Mouse (Mus musculus): ENCODE data around the gene Egr4. TPM values are rescaled to one million over a fixed set of nuclear protein-coding genes. Genes with fewer than 3 reads are reported as not detected.

Egr4 gene
- polyA plus RNA-seq, 1 experiment from 2014 or later = not detected

GRCm38 (mm10) chr6:85469660-85470430, 43.5 kb downstream of the Egr4 start:
- Histone ChIP-seq H3K9me3 (replicated peaks; ENCODE audit: control insufficient read depth, low read length, poor library complexity, severe bottlenecking) (no peaks in the 10 kb centered on the region), H3K4me3 (ENCODE audit: low read depth, low read length) (no peak overlapping the region), H3K27me3 (ENCODE audit: control insufficient read depth, insufficient read depth, low read depth, low read length) (no peaks in the 10 kb centered on the region), H3K9ac (ENCODE audit: low read depth, low read length) (no peak overlapping the region), H3K36me3 (ENCODE audit: control insufficient read depth, insufficient read depth, low read length) (peaks cover 48% of the 10 kb centered on the region), H3K4me2 (ENCODE audit: low read length) (no peak overlapping the region), H3K27ac (ENCODE audit: low read length) (no peak overlapping the region), H3K4me1 (ENCODE audit: control insufficient read depth, insufficient read depth, low read length) (no peaks in the 10 kb centered on the region)
- 81% methylated on average over 5 of the region's 5 CpGs for WGBS
- no peak for ATAC-seq

GRCm38 (mm10) chr6:85465381-85465780, 48.0 kb downstream of the Egr4 start:
- Histone ChIP-seq H3K9ac (ENCODE audit: low read depth, low read length) (no peak overlapping the region), H3K27ac (ENCODE audit: low read length) (no peak overlapping the region), H3K36me3 (ENCODE audit: control insufficient read depth, insufficient read depth, low read length) (peaks cover 57% of the 10 kb centered on the region), H3K9me3 (replicated peaks; ENCODE audit: control insufficient read depth, low read length, poor library complexity, severe bottlenecking) (no peaks in the 10 kb centered on the region), H3K4me3 (ENCODE audit: low read depth, low read length) (no peak overlapping the region), H3K4me1 (ENCODE audit: control insufficient read depth, insufficient read depth, low read length) (no peaks in the 10 kb centered on the region), H3K27me3 (ENCODE audit: control insufficient read depth, insufficient read depth, low read depth, low read length) (no peaks in the 10 kb centered on the region), H3K4me2 (ENCODE audit: low read length) (no peak overlapping the region)
- ATAC-seq = no peak

Other genes with a start within 250 kb of the Egr4 start
- gene Sfxn5, start 180.2 kb downstream of the Egr4 start, polyA plus RNA-seq (2015; fragmentation: Nextera tagmentation; extraction: Ambion mirVana) = 27.6 and 41.3 TPM in 2 replicates
- 20.2 and 21.1 TPM in 2 replicates for gene Rab11fip5, start 139.0 kb downstream of the Egr4 start, polyA plus RNA-seq (2015; fragmentation: Nextera tagmentation; extraction: Ambion mirVana)
- not detected in 2 replicates for gene Noto, start 89.7 kb downstream of the Egr4 start, polyA plus RNA-seq (2015; fragmentation: Nextera tagmentation; extraction: Ambion mirVana)
- 73.3 and 78.2 TPM in 2 replicates for gene Smyd5, start 81.6 kb downstream of the Egr4 start, polyA plus RNA-seq (2015; fragmentation: Nextera tagmentation; extraction: Ambion mirVana)
- gene Cct7, start 62.1 kb downstream of the Egr4 start, polyA plus RNA-seq (2015; fragmentation: Nextera tagmentation; extraction: Ambion mirVana) = 573 and 593 TPM in 2 replicates
- gene Pradc1, start 61.6 kb downstream of the Egr4 start, polyA plus RNA-seq (2015; fragmentation: Nextera tagmentation; extraction: Ambion mirVana) = 19.8 and 24.7 TPM in 2 replicates
- gene Fbxo41, start 10.6 kb downstream of the Egr4 start, polyA plus RNA-seq (2015; fragmentation: Nextera tagmentation; extraction: Ambion mirVana) = 11.4 and 11.7 TPM in 2 replicates
- gene Alms1, start 73.9 kb upstream of the Egr4 start, polyA plus RNA-seq (2015; fragmentation: Nextera tagmentation; extraction: Ambion mirVana) = 4.5 and 5.0 TPM in 2 replicates
- not detected in 2 replicates for gene Nat8f7, start 199.6 kb upstream of the Egr4 start, polyA plus RNA-seq (2015; fragmentation: Nextera tagmentation; extraction: Ambion mirVana)